Mouse (Mus musculus): ENCODE results near the gene Zc3h7b.
"Not testable (repeated sequence)": the region's sequence is repeated elsewhere in the genome, so short reads cannot be mapped to it uniquely, and the experiment has no call there.

The Zc3h7b gene

GRCm38 (mm10) chr15:81744992-81745600, at the start of gene Zc3h7b, which contains the start of gene Rangap1:
Gene Zc3h7b (plus strand): TSS chr15:81745057.
Gene Rangap1 (minus strand): TSS chr15:81745530.
- peak; percentile 53 for DNase-seq (ENCODE audit: low read depth, low spot score)

DNA sequence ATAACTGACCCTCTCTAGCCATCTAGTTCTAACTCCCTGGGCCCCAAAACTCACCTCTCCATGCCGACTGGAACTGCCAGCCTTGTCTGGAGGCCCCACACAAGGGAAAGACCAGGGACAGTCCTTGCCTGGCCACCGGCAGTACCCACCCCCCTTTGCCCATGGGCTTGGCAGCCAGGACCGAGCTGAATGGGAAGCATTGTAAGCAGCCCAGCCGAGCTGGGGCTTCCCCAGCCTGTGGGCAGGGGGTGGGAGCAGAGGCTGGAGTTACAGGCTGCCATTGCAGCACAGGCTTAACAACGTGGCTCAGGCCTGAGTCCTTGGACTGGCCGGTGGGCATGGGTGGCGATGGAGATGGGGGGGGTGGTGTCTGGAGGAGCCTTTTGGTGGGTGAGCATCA, 47.7 kb upstream of the Zc3h7b start, which contains the start of gene Chadl:
Gene Chadl, minus strand, starts transcription at position 113 of the 400 bp plus-strand sequence.
- DNase-seq (ENCODE audit: low read depth, low spot score), result no peak

- DNase-seq (ENCODE audit: low read depth, low spot score), result peak; percentile 19
These were observed 47.0 kb upstream of the Zc3h7b start for GRCm38 (mm10) chr15:81697847-81698246.

GRCm38 (mm10) chr15:81698532-81698931, 46.3 kb upstream of the Zc3h7b start:
- no peak for DNase-seq (ENCODE audit: low read depth, low spot score)

- DNase-seq (ENCODE audit: low read depth, low spot score), result no peak
These were observed 44.7 kb upstream of the Zc3h7b start for GRCm38 (mm10) chr15:81700161-81700560.

- DNase-seq (ENCODE audit: low read depth, low spot score), result no peak
These were observed 44.3 kb upstream of the Zc3h7b start for GRCm38 (mm10) chr15:81700601-81701000.

GRCm38 (mm10) chr15:81701350-81701749, 43.5 kb upstream of the Zc3h7b start:
- not testable (repeated sequence) for DNase-seq (ENCODE audit: low read depth, low spot score)

DNA sequence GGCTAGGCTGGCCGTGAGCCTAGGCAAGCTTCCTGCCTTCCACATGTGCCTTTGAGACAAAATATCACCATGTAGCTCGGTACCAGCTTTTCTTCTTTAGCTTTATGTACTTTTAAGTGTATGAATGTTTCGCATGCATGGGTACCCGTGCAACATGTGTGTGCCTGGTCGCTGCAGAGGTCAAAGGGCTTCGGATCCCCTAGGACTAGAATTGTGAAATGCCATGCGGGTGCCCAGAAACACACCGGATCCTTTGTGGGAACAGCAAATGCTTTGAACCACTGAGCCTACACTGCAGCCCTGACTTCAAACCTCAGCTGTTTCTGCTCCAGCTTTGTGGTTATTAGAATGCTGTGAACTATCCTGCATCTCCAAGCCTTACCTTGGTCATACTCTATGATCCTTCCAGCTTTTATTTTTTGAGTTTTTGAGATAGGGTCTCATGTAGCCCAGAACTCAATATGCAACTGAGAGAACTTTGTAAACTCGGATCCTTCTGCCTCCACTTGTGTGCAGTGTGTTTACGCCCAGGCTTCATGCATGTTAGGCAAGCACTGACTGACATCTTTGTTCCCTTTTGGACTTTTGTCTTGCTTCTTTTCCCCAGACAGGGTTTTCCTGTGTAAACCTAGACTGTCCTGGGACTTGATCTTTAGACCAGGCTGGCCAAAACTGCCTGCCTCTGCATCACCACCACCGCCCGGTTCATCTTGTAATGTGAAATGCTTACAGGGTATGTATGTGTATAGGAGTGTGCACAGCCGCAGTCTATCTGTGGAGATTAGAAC, 42.4 kb upstream of the Zc3h7b start:
- no peak for DNase-seq (ENCODE audit: low read depth, low spot score)

DNA sequence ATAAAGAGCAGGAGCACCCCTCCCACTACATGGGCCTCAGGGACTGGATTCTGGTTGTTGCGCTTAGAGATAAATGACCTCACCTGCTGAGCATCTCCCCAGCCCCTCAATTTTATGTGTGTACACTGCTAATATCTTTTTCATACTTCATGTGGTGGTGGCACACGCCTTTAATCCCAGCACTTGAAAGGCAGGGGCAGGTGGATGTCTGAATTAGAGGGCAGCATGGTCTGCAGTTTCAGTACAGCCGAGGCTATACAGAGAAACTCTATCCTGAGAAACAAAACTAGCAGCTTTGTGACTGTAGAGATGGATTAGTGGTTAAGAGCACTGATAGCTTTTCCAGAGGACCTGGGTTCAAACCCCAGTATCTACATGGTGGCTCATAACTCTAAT, 41.8 kb upstream of the Zc3h7b start:
- DNase-seq (ENCODE audit: low read depth, low spot score), result no peak

- DNase-seq (ENCODE audit: low read depth, low spot score), result no peak
These were observed 35.9 kb upstream of the Zc3h7b start for GRCm38 (mm10) chr15:81708991-81709390.

GRCm38 (mm10) chr15:81709686-81710085, 35.2 kb upstream of the Zc3h7b start:
- DNase-seq (ENCODE audit: low read depth, low spot score), result no peak

- DNase-seq (ENCODE audit: low read depth, low spot score), result no peak
These were observed 34.1 kb upstream of the Zc3h7b start for GRCm38 (mm10) chr15:81710801-81711200.

- DNase-seq (ENCODE audit: low read depth, low spot score), result no peak
These were observed 31.1 kb upstream of the Zc3h7b start for GRCm38 (mm10) chr15:81713742-81714141.

- DNase-seq (ENCODE audit: low read depth, low spot score), result no peak
These were observed 26.3 kb upstream of the Zc3h7b start for GRCm38 (mm10) chr15:81718336-81719138.

GRCm38 (mm10) chr15:81719139-81719531, 25.7 kb upstream of the Zc3h7b start:
- DNase-seq (ENCODE audit: low read depth, low spot score), result no peak

DNA sequence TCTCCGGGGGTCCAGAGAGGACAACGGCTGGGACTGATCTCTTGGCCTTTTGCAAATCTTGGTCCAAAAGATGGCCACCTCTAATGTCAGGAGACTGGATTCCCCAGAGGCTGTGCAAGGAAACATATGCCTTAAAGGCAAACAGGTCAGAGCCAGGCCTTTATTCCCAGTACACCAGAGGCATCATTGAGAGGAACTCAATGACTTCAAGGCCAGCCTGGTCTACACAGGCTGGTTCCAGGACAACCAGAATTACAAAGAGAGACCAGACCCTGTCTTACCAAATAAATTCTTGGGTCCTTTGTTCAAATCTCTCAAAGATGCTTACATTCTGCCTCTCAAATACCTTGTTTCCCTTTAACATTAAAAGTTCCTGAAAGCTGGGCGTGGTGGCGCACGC, 22.5 kb upstream of the Zc3h7b start:
- no peak for DNase-seq (ENCODE audit: low read depth, low spot score)

DNA sequence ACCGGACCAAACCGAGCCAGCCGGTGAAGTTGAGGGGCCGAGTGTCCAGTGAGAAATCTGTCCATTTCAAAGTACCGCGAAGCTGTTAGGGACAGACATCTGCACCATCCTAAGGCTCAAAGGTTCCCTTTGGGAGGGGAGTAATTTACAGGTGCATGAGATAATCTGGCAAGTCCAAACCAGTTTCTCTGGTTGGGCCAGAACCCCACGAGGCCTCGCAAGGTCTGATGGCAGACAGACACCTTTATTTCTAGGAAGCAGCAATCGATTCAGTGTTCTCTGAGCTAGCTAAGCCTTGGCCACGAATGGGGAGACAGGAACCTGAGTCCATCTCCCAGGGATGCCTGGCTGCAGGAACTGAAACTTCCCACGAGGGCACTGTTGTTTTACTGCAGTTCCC, 21.2 kb upstream of the Zc3h7b start:
- no peak for DNase-seq (ENCODE audit: low read depth, low spot score)

GRCm38 (mm10) chr15:81725965-81726364, 18.9 kb upstream of the Zc3h7b start:
- no peak for DNase-seq (ENCODE audit: low read depth, low spot score)

- no peak for DNase-seq (ENCODE audit: low read depth, low spot score)
These were observed 15.5 kb upstream of the Zc3h7b start for GRCm38 (mm10) chr15:81729241-81729791.

DNA sequence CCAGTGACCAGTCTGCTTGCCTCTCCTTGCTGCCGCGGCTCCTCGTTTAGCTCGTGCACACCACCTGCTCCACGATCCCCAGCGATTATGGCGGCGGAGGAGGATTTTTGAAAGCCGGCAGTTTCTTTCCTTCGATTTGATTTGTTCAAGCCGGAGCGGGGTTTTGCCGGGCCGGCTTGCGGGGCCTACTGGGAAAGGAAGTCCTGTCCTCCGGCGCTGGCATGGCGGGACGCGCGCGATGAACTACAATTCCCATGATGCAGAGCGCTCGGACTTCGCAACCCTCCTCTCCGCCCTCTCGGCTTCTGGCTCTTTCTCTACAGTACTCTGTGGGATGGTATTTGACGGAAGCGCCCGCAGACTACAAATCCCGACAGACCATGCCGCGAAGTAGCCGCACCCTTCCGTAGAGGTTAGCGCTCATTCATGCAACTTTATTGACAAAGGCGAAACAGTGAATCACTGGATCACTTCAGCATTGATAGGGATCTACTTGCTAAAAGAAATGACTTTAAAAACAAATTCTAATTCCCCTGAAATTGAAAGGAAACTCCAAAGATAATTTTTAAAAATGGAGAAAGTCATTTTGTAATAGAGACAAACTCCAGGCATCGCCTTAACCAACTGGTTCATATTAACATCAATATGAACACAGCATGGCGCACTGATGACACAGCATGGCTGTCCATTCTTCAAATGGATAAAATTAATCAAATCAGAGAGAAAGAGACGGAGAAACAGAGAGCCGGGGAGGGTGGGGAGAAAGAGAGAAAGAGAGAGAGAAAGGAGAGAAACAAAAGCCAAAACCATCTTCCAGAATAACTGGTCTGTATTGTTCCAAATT, 14.8 kb upstream of the Zc3h7b start:
- peak; percentile 95 for DNase-seq (ENCODE audit: low read depth, low spot score)

GRCm38 (mm10) chr15:81735075-81735474, 9.8 kb upstream of the Zc3h7b start:
- DNase-seq (ENCODE audit: low read depth, low spot score), result no peak
